Comparison of ENCODE assay signal across 8 mouse cellular contexts in the genomic region with DNA sequence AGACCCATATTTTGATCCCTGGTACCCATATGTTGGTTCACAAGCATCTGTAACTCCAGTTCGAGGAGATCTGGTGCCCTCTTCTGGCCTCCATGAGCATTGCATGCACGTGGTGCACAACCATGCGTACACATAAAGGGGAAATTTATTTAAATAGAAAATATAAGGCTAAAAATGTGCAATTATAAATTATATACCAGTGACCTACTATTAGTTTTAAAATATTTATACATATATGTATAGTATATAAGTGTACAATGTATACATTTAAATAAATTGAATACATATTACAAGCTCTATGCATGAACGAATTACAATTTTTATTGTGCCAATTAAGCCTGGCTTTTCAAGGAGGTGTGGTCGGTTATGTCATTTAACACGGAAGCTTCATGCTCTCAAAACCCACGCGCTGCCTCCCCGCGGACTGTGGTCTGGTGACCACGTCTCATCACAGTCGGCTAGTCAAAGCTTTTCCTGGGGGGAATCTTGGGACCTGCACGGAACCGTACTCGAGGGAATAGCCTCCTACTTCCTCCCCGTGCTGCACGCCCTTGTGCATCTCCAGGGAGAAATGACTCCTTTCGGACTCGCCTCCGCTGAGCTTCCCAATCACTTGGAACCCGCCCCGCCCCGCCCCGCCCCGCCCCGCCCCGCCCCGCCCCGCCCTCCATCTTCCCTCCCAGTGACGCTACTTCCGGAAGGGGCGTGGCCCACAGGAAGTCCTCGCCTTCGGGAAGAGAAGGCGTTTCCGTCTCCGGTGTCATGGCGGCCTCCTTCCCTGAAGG. TPM values are rescaled to one million over a fixed set of nuclear protein-coding genes. Genes with fewer than 3 reads are reported as not detected.
DNase-seq lines count a peak whose midpoint lies in the region; ATAC-seq and TF ChIP-seq lines count a peak whose summit lies in the region.

Gene Mettl2, plus strand, starts transcription at position 691 of the 785 bp plus-strand sequence.

- peak; percentile 76 to 87 (median 81) for TF ChIP-seq CTCF in MEL (IDR thresholded peaks at IDR 0.05 in 2 of 3, conservative IDR thresholded peaks at IDR 0.05 in 1 of 3; ENCODE audit: control insufficient read depth in 1 of 3, insufficient read depth in 1 of 3, low read depth in 2 of 3, low read length in 3 of 3, poor library complexity in 1 of 3, severe bottlenecking in 1 of 3)
- TF ChIP-seq CTCF in cerebellum, adult 2 months (IDR thresholded peaks at IDR 0.05; ENCODE audit: borderline replicate concordance, insufficient read depth, low read depth, low read length), result peak; percentile 81
- peak; percentile 86 for TF ChIP-seq CTCF in forebrain, postnatal 0 days (IDR thresholded peaks at IDR 0.05; ENCODE audit: low read depth)

- H3K36me3 ChIP-seq in MEL (ENCODE audit: control insufficient read depth in 1 of 2, insufficient read depth in 2 of 2, low read length in 2 of 2), result peaks cover 10 to 15% of the 10 kb centered on the region in 2 experiments
- H3K36me3 ChIP-seq in forebrain, postnatal 0 days (ENCODE audit: insufficient read depth), result peaks cover 11% of the 10 kb centered on the region; the same call in 1 of the 2 replicates
- H3K36me3 ChIP-seq in lung, embryonic 15.5 days, result peaks cover 15% of the 10 kb centered on the region; the same call in 1 of the 2 replicates

- peak; percentile 89 to 96; a peak in 3 of 4 replicates for TF ChIP-seq POLR2A in MEL (IDR thresholded peaks at IDR 0.05; ENCODE audit: control insufficient read depth in 1 of 2, insufficient read depth in 1 of 2, low read depth in 1 of 2, low read length in 2 of 2, poor library complexity in 1 of 2)
- TF ChIP-seq POLR2A in cerebellum, adult 2 months (IDR thresholded peaks at IDR 0.05; ENCODE audit: borderline replicate concordance, insufficient read depth, low read length), result peak; percentile 57; the same call in 1 of the 2 replicates

- WGBS in cerebellum, adult 2 months, result 1% methylated on average over 38 of the region's 38 CpGs
- WGBS in forebrain, postnatal 0 days, result 2% methylated on average over 23 of the region's 38 CpGs
- whole genome bisulfite sequencing in lung, embryonic 15.5 days, result 1% methylated on average over 38 of the region's 38 CpGs

- peak; percentile 76 for TF ChIP-seq RAD21 in MEL (IDR thresholded peaks at IDR 0.05; ENCODE audit: low read depth, low read length)

- DNase-seq in MEL (ENCODE audit: low read depth, low spot score), result peak; percentile 94
- DNase-seq in cerebellum, adult 2 months, result peak; percentile 82 to 86
- peak; percentile 93 for DNase-seq in forebrain, postnatal 0 days
- peak; percentile 89 for DNase-seq in heart, postnatal 4 days
- DNase-seq in layer of hippocampus, adult 8-10 months (ENCODE audit: low spot score in 2 of 2), result peak; percentile 66 to 70
- peak; percentile 72 for DNase-seq in ovary, adult 18-20 months (ENCODE audit: low spot score)
- peak; percentile 88 for DNase-seq in thymus, postnatal 0 days (ENCODE audit: low spot score)

- H3K9ac ChIP-seq in MEL (ENCODE audit: control insufficient read depth, low read depth, low read length, poor library complexity, severe bottlenecking), result peak within 1 kb of the TSS; percentile 81
- H3K9ac ChIP-seq in forebrain, postnatal 0 days, result peak within 1 kb of the TSS; percentile 69
- H3K9ac ChIP-seq in lung, embryonic 15.5 days, result peak within 1 kb of the TSS; percentile 56

- peak within 1 kb of the TSS; percentile 80 to 87 for H3K4me3 ChIP-seq in MEL (ENCODE audit: control insufficient read depth in 1 of 2, insufficient read depth in 1 of 2, low read depth in 2 of 2, low read length in 2 of 2)
- peak within 1 kb of the TSS; percentile 90 for H3K4me3 ChIP-seq in cerebellum, adult 2 months (replicated peaks; ENCODE audit: insufficient read depth, low read depth, low read length)
- H3K4me3 ChIP-seq in forebrain, postnatal 0 days (ENCODE audit: low read depth, low read length), result peak within 1 kb of the TSS; percentile 94
- peak within 1 kb of the TSS; percentile 98 for H3K4me3 ChIP-seq in lung, embryonic 15.5 days

- peak within 1 kb of the TSS; percentile 62 for H3K27ac ChIP-seq in MEL (ENCODE audit: control insufficient read depth, low read depth, low read length)
- no peak within 1 kb of the TSS for H3K27ac ChIP-seq in cerebellum, adult 2 months (ENCODE audit: insufficient read depth, low read length)
- H3K27ac ChIP-seq in forebrain, postnatal 0 days (ENCODE audit: low read depth, low read length), result peak within 1 kb of the TSS; percentile 84
- H3K27ac ChIP-seq in lung, embryonic 15.5 days, result peak within 1 kb of the TSS; percentile 72

- ATAC-seq in forebrain, postnatal 0 days, result peak; percentile 96
- ATAC-seq in lung, embryonic 15.5 days (ENCODE audit: borderline replicate concordance, extremely low read depth, low FRiP score, low TSS enrichment), result peak; percentile 92

- peaks cover 0 to 12% of the 10 kb centered on the region in 2 experiments; a peak in 3 of 4 replicates for H3K4me1 ChIP-seq in MEL (ENCODE audit: control insufficient read depth in 1 of 2, insufficient read depth in 2 of 2, low read length in 2 of 2)
- H3K4me1 ChIP-seq in cerebellum, adult 2 months (ENCODE audit: control insufficient read depth, insufficient read depth, low read length), result peaks cover 7% of the 10 kb centered on the region; the same call in 1 of the 2 replicates
- H3K4me1 ChIP-seq in forebrain, postnatal 0 days (ENCODE audit: insufficient read depth), result peaks cover 10% of the 10 kb centered on the region; the same call in 1 of the 2 replicates
- peaks cover 18% of the 10 kb centered on the region for H3K4me1 ChIP-seq in lung, embryonic 15.5 days

- TF ChIP-seq EP300 in MEL (IDR thresholded peaks at IDR 0.05; ENCODE audit: low read depth in 1 of 2, low read length in 2 of 2), result no peak

- no peaks in the 10 kb centered on the region for H3K27me3 ChIP-seq in MEL (ENCODE audit: control insufficient read depth in 1 of 2, insufficient read depth in 2 of 2, low read length in 2 of 2)
- H3K27me3 ChIP-seq in cerebellum, adult 2 months (ENCODE audit: control insufficient read depth, insufficient read depth, low read length), result no peaks in the 10 kb centered on the region
- no peaks in the 10 kb centered on the region for H3K27me3 ChIP-seq in forebrain, postnatal 0 days (ENCODE audit: insufficient read depth, low read length)
- H3K27me3 ChIP-seq in lung, embryonic 15.5 days, result no peaks in the 10 kb centered on the region

- H3K4me2 ChIP-seq in forebrain, postnatal 0 days (ENCODE audit: low read depth), result peak within 1 kb of the TSS; percentile 89
- H3K4me2 ChIP-seq in lung, embryonic 15.5 days, result peak within 1 kb of the TSS; percentile 72

- no peaks in the 10 kb centered on the region for H3K9me3 ChIP-seq in MEL (replicated peaks; ENCODE audit: insufficient read depth, low read length)
- no peaks in the 10 kb centered on the region for H3K9me3 ChIP-seq in forebrain, postnatal 0 days (ENCODE audit: low read length)
- no peaks in the 10 kb centered on the region for H3K9me3 ChIP-seq in lung, embryonic 15.5 days

- H3K79me2 ChIP-seq in MEL (ENCODE audit: control insufficient read depth, insufficient read depth, low read length, poor library complexity), result peaks cover 30% of the 10 kb centered on the region

TF ChIP-seq in MEL, 35 proteins besides CTCF, POLR2A, EP300 and RAD21 (continues in another document):
- TF ChIP-seq ELF1 (IDR thresholded peaks at IDR 0.05; ENCODE audit: low read depth, low read length) (peak; percentile 87), KAT2A (conservative IDR thresholded peaks at IDR 0.05; ENCODE audit: low read depth, low read length) (peak; percentile 65; the same call in 1 of the 2 replicates), MAZ (IDR thresholded peaks at IDR 0.05; ENCODE audit: low read depth, low read length) (peak; percentile 40; the same call in 1 of the 2 replicates), MXI1 (IDR thresholded peaks at IDR 0.05; ENCODE audit: low read depth, low read length) (peak; percentile 99), TCF12 (IDR thresholded peaks at IDR 0.05; ENCODE audit: low read depth, low read length) (peak; percentile 48; the same call in 1 of the 2 replicates), JUND (IDR thresholded peaks at IDR 0.05; ENCODE audit: low read depth, low read length) (0 out of 2 replicates have a peak, but pooled peaks have one; percentile 13), USF2 (IDR thresholded peaks at IDR 0.05; ENCODE audit: borderline replicate concordance in 1 of 2, insufficient read depth in 1 of 2, low read depth in 1 of 2, low read length in 2 of 2) (no peak), SMC3 (IDR thresholded peaks at IDR 0.05; ENCODE audit: low read depth, low read length) (peak; percentile 65), ZC3H11A (IDR thresholded peaks at IDR 0.05; ENCODE audit: low read depth, low read length) (peak; percentile 44), ZMIZ1 (IDR thresholded peaks at IDR 0.05; ENCODE audit: low read depth, low read length) (peak; percentile 77; the same call in 1 of the 2 replicates), USF1 (IDR thresholded peaks at IDR 0.05; ENCODE audit: low read depth, low read length) (peak; percentile 74; the same call in 1 of the 2 replicates), POLR2AphosphoS5 (IDR thresholded peaks at IDR 0.05; ENCODE audit: borderline replicate concordance, low read depth, low read length) (no peak), NELFE (IDR thresholded peaks at IDR 0.05; ENCODE audit: low read depth, low read length) (peak; percentile 72), MAX (IDR thresholded peaks at IDR 0.05; ENCODE audit: low read length) (peak; percentile 95), SIN3A (IDR thresholded peaks at IDR 0.05; ENCODE audit: low read length) (peak; percentile 97), POLR2AphosphoS2 (IDR thresholded peaks at IDR 0.05; ENCODE audit: low read length) (peak; percentile 59; the same call in 1 of the 2 replicates), TBP (IDR thresholded peaks at IDR 0.05; ENCODE audit: low read depth, low read length) (peak; percentile 76; the same call in 1 of the 2 replicates), ZNF384 (IDR thresholded peaks at IDR 0.05; ENCODE audit: low read depth, low read length) (no peak), MYC (IDR thresholded peaks at IDR 0.05; ENCODE audit: low read depth, low read length) (peak; percentile 99), GABPA (IDR thresholded peaks at IDR 0.05; ENCODE audit: low read depth, low read length) (no peak)

RNA-seq across cellular contexts. Expression of gene Mettl2, which starts in this region (rescaled TPM):
- total RNA-seq in MEL (2012; rRNA removed), result 53.5 and 59.9 TPM in 2 replicates
- polyA plus RNA-seq in MEL (2012; ENCODE audit: insufficient read depth in 1 of 2, insufficient read length in 2 of 2, low read depth in 1 of 2, low replicate concordance in 2 of 2, missing spikeins in 1 of 2), result 10 to 100 TPM in 1 of 2 experiments, not detected in 1; 61.7 TPM
- 26.2 and 27.9 TPM in 2 replicates for polyA plus RNA-seq in cerebellum, adult 2 months (2012; rRNA removed)
- 26.8 and 38.1 TPM in 2 replicates for total RNA-seq in forebrain, postnatal 0 days (2014; rRNA removed)
- polyA plus RNA-seq in forebrain, postnatal 0 days (2015; fragmentation: Nextera tagmentation; extraction: Ambion mirVana), result 25.2 and 31.6 TPM in 2 replicates
- 10 to 100 TPM; 16.2 TPM for total RNA-seq in heart, postnatal 4 days (2021)
- total RNA-seq in layer of hippocampus, adult 8-10 months (2022), result 10 to 100 TPM; 15.5 to 19.5 (median 17.7) TPM
- polyA plus RNA-seq in lung, embryonic 15.5 days (2015; fragmentation: Nextera tagmentation; extraction: Ambion mirVana), result 35.5 and 44.0 TPM in 2 replicates
- polyA plus RNA-seq in thymus, postnatal 0 days (2015; fragmentation: Nextera tagmentation; extraction: Ambion mirVana), result 23.3 and 29.7 TPM in 2 replicates
